Mouse (Mus musculus) cortical plate, adult 2 months (tissue): Measurements from ENCODE around the gene Foxn3.

Experiments used
- CTCF ChIP-seq: fragments of 200-500 bp; IDR thresholded peaks from 2 replicates; pipeline ENCODE4 v1.5.1; 2011; ENCODE audit warnings: mild to moderate bottlenecking, control low read depth, low read length; ENCODE audit not compliant: insufficient read depth; ENCODE audit errors: extremely low read depth
- POLR2A ChIP-seq: fragments of 200-500 bp; IDR thresholded peaks from 2 replicates; pipeline ENCODE4 v1.6.1; 2011; ENCODE audit warnings: mild to moderate bottlenecking, low read length, control low read depth; ENCODE audit not compliant: insufficient read depth; ENCODE audit errors: extremely low read depth

DNA sequence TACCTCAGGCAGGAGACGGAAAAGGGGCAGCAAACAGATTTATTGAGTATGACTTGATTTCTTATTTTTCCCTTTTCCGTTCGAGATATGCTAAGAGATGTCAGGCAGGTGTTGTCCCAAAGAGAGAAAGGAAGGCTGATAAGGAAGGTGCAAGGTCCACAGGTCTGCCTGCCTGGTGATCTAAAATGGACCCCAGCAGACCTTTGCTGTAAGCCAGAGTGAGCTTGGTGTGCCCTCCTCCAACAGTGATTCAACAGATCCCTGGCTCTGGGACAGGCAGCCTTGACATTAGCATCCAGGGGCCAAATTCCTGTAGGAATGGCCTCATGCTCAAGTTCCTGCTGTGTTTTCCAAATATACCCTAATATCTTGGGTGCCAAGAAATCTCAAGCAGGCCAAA is 168.3 kb downstream of the Foxn3 start:
- TF ChIP-seq CTCF = no peak
- TF ChIP-seq POLR2A = no peak
